Mouse (Mus musculus): ENCODE results near the gene Fam76a. TPM values are rescaled to one million over a fixed set of nuclear protein-coding genes. Genes with fewer than 3 reads are reported as not detected.

The Fam76a gene
- polyA plus RNA-seq, 1 experiment, result 13.0 TPM

- TF ChIP-seq E2F4 (IDR thresholded peaks at IDR 0.05; ENCODE audit: insufficient read depth), result no peak
- no peak for TF ChIP-seq CEBPB (IDR thresholded peaks at IDR 0.05; ENCODE audit: insufficient read depth, poor library complexity, severe bottlenecking)
- TF ChIP-seq MYOD1 (IDR thresholded peaks at IDR 0.05; ENCODE audit: control insufficient read depth in 1 of 3, insufficient read length in 2 of 3, low read depth in 2 of 3), result no peak
- TF ChIP-seq REST (IDR thresholded peaks at IDR 0.05; ENCODE audit: insufficient read depth, insufficient read length), result no peak
- TF ChIP-seq TCF12 (IDR thresholded peaks at IDR 0.05; ENCODE audit: insufficient read depth, poor library complexity, severe bottlenecking), result no peak
- no peak for TF ChIP-seq USF1 (IDR thresholded peaks at IDR 0.05; ENCODE audit: low read depth)
- no peak for TF ChIP-seq MAX (IDR thresholded peaks at IDR 0.05; ENCODE audit: low read depth)
- TF ChIP-seq TCF3 (IDR thresholded peaks at IDR 0.05; ENCODE audit: insufficient read length, low read depth), result no peak
- no peak for TF ChIP-seq SRF (IDR thresholded peaks at IDR 0.05; ENCODE audit: control insufficient read depth, insufficient read length, low read depth)
- no peak for TF ChIP-seq MYOG (IDR thresholded peaks at IDR 0.05; ENCODE audit: control insufficient read depth in 1 of 3, insufficient read depth in 1 of 3, insufficient read length in 2 of 3, low read depth in 2 of 3)
- TF ChIP-seq POLR2A (IDR thresholded peaks at IDR 0.05; ENCODE audit: insufficient read length, low read depth), result no peak
- TF ChIP-seq POLR2AphosphoS2 (IDR thresholded peaks at IDR 0.05; ENCODE audit: insufficient read length, low read depth), result no peak
- Histone ChIP-seq H3K4me2 (ENCODE audit: low read depth) (peak overlapping the region; percentile 52), H3K27me3 (ENCODE audit: control insufficient read depth, insufficient read depth, insufficient read length) (peaks cover 4% of the 10 kb centered on the region), H3K79me2 (ENCODE audit: control insufficient read depth, insufficient read depth) (no peaks in the 10 kb centered on the region), H3K4me3 (no peak overlapping the region), H3ac (ENCODE audit: control insufficient read depth, insufficient read length) (no peak overlapping the region), H3K36me3 (ENCODE audit: control insufficient read depth, insufficient read depth) (no peaks in the 10 kb centered on the region)
Observed at GRCm38 (mm10) chr4:132939421-132940127, 17.2 kb upstream of the Fam76a start.

- Histone ChIP-seq H3K79me2 (ENCODE audit: control insufficient read depth, insufficient read depth) (no peaks in the 10 kb centered on the region), H3K27me3 (ENCODE audit: control insufficient read depth, insufficient read depth, insufficient read length) (peaks cover 9% of the 10 kb centered on the region), H3K4me3 (no peak overlapping the region), H3K36me3 (ENCODE audit: control insufficient read depth, insufficient read depth) (no peaks in the 10 kb centered on the region), H3ac (ENCODE audit: control insufficient read depth, insufficient read length) (no peak overlapping the region), H3K4me2 (ENCODE audit: low read depth) (peak overlapping the region; percentile 37)
- no peak for TF ChIP-seq MYOG (IDR thresholded peaks at IDR 0.05; ENCODE audit: control insufficient read depth in 1 of 3, insufficient read depth in 1 of 3, insufficient read length in 2 of 3, low read depth in 2 of 3)
- TF ChIP-seq MYOD1 (IDR thresholded peaks at IDR 0.05; ENCODE audit: control insufficient read depth in 1 of 3, insufficient read length in 2 of 3, low read depth in 2 of 3), result no peak
- no peak for TF ChIP-seq CEBPB (IDR thresholded peaks at IDR 0.05; ENCODE audit: insufficient read depth, poor library complexity, severe bottlenecking)
Observed at GRCm38 (mm10) chr4:132938181-132938941, 16.0 kb upstream of the Fam76a start.

- Histone ChIP-seq H3K36me3 (ENCODE audit: control insufficient read depth, insufficient read depth) (no peaks in the 10 kb centered on the region), H3K27me3 (ENCODE audit: control insufficient read depth, insufficient read depth, insufficient read length) (peaks cover 9% of the 10 kb centered on the region), H3K4me3 (no peak overlapping the region), H3ac (ENCODE audit: control insufficient read depth, insufficient read length) (no peak overlapping the region), H3K4me2 (ENCODE audit: low read depth) (no peak overlapping the region), H3K79me2 (ENCODE audit: control insufficient read depth, insufficient read depth) (no peaks in the 10 kb centered on the region)
- TF ChIP-seq E2F4 (IDR thresholded peaks at IDR 0.05; ENCODE audit: insufficient read depth), result no peak
- TF ChIP-seq POLR2A (IDR thresholded peaks at IDR 0.05; ENCODE audit: insufficient read length, low read depth), result no peak
- TF ChIP-seq MAX (IDR thresholded peaks at IDR 0.05; ENCODE audit: low read depth), result no peak
- no peak for TF ChIP-seq REST (IDR thresholded peaks at IDR 0.05; ENCODE audit: insufficient read depth, insufficient read length)
- no peak for TF ChIP-seq TCF12 (IDR thresholded peaks at IDR 0.05; ENCODE audit: insufficient read depth, poor library complexity, severe bottlenecking)
Observed at GRCm38 (mm10) chr4:132934639-132935038, 12.3 kb upstream of the Fam76a start.

- H3K79me2 ChIP-seq (ENCODE audit: control insufficient read depth, insufficient read depth), result no peaks in the 10 kb centered on the region
- H3K4me2 ChIP-seq (ENCODE audit: low read depth), result no peak overlapping the region
- no peak overlapping the region for H3ac ChIP-seq (ENCODE audit: control insufficient read depth, insufficient read length)
- H3K36me3 ChIP-seq (ENCODE audit: control insufficient read depth, insufficient read depth), result no peaks in the 10 kb centered on the region
- H3K4me3 ChIP-seq, result no peak overlapping the region
- peaks cover 13% of the 10 kb centered on the region for H3K27me3 ChIP-seq (ENCODE audit: control insufficient read depth, insufficient read depth, insufficient read length)
- TF ChIP-seq TCF12 (IDR thresholded peaks at IDR 0.05; ENCODE audit: insufficient read depth, poor library complexity, severe bottlenecking), result no peak
- TF ChIP-seq TCF3 (IDR thresholded peaks at IDR 0.05; ENCODE audit: insufficient read length, low read depth), result no peak
- no peak for TF ChIP-seq MAX (IDR thresholded peaks at IDR 0.05; ENCODE audit: low read depth)
- no peak for TF ChIP-seq SRF (IDR thresholded peaks at IDR 0.05; ENCODE audit: control insufficient read depth, insufficient read length, low read depth)
- no peak for TF ChIP-seq POLR2AphosphoS2 (IDR thresholded peaks at IDR 0.05; ENCODE audit: insufficient read length, low read depth)
- no peak for TF ChIP-seq USF1 (IDR thresholded peaks at IDR 0.05; ENCODE audit: low read depth)
- TF ChIP-seq CEBPB (IDR thresholded peaks at IDR 0.05; ENCODE audit: insufficient read depth, poor library complexity, severe bottlenecking), result no peak
- TF ChIP-seq E2F4 (IDR thresholded peaks at IDR 0.05; ENCODE audit: insufficient read depth), result no peak
- TF ChIP-seq MYOG (IDR thresholded peaks at IDR 0.05; ENCODE audit: control insufficient read depth in 1 of 3, insufficient read depth in 1 of 3, insufficient read length in 2 of 3, low read depth in 2 of 3), result no peak
- TF ChIP-seq REST (IDR thresholded peaks at IDR 0.05; ENCODE audit: insufficient read depth, insufficient read length), result no peak
Observed at GRCm38 (mm10) chr4:132932752-132933404, 10.5 kb upstream of the Fam76a start.
